Mouse (Mus musculus) cerebellum, adult 9-10 months (tissue): ENCODE measurements around the gene Anks1b.

Source experiments
- DNase-seq: peaks from one replicate; pipeline ENCODE4 v3.0.0; 2022

Gene Anks1b

DNA sequence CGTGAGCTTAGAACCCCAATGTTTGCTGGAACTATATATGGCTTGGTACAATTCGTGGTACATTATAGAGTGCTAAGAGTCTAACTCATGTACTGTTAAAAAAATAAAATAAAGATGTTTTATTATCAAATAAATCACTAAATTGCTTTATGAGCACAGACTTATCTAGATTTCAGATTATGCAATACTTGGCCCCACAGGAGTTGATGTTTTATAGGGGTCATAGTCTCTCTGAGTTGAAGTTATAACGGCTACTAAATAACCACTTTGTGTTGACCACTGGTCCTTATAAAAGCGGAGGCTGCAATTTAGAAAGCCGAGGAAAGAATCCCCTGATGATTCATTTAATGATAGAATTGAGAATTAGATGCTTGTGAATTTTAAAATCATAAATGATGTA lies 323.6 kb downstream of the Anks1b start:
- DNase-seq = no peak

DNA sequence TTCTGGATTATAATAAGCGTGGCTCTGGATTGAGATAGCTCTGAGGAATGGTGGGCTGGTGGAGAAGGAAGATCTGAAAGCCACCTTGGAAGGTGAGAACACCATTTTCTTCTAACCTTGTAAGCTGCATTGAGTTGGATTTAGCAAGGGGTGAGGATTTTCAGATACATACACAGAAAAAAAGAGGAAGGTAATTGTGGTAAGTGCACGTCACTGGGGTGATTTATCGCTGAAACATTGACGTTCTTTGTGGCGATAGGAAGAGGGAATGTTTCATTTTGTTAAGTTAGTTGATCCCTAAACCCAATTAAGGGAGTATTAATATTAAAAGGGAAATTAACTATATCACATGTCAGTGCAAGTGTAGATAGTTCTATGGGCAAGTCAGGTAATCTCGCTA lies 336.7 kb downstream of the Anks1b start:
- DNase-seq = no peak

- peak; percentile 23 for DNase-seq
Observed at GRCm38 (mm10) chr10:90220470-90220869, 347.2 kb downstream of the Anks1b start.

DNA sequence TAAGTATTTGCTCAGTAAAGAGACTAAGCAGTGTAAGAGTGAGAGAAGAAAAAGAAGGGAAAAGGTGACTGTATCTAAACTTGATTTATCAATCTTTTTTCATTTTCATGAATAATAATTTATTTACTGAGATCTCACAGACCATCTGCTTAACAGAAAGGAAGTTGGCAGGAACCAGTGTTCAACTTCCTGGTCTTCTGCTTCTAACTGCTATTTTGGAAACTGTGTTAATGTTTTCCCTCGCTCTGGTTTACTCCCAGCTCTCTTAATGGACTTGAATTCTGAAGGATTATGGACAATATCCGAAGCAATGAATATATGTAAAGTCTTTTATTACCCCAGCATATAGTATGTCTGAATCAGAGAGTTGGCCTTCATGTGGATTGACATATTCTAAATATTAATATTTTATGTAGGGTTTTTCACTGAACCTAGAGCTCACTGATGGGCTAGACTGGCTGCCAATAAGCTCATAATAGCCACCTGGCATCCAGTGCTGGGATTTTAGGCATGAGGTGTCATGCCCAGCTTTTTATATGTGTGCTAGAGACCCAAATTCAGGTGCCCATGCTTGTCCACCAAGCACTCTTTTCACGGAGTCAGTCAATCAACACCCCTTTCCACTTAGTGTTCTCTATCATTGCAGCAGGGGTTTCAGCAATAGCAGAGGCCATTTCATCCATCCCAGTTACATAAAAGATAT lies 349.6 kb downstream of the Anks1b start:
- peak; percentile 82 for DNase-seq

DNA sequence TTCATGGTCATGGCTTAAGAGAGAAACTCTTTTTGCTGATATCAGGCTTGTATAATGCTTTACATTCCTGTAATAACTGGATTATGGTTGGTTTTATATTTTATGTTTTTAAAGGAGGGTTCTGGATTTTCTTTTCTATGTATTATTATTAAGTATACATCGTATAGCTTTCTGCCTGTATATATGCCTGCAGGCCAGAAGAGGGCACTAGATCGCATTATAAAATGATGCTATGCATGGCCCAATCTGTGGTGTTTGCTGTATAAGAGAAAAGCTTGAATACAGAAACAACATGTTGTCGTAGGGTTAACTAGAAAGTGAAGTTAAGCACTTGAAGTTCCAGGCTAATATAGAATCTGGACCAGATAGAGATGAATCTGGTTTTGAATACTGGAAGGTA lies 362.0 kb downstream of the Anks1b start:
- DNase-seq = no peak

DNA sequence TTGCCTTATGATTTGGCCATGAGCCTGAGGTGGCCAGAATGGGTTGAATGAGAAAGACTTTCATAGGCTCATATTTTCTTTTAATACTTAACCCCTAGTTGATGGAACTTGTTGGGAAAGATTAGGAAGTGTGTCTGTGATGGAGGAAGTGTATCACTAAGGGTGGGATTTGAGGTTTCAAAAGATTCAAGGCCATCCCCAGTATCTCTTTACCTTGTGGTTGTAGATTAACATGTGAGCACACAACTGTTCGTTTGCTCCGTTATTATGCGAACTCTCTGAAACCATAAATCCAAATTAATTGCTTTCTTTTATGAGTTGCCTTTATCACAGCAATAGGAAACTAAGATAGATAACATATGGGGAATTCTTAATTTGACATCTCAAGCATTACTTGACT lies 364.0 kb downstream of the Anks1b start:
- no peak for DNase-seq

GRCm38 (mm10) chr10:90258944-90259714 lies 385.8 kb downstream of the Anks1b start:
- no peak for DNase-seq

GRCm38 (mm10) chr10:90271321-90271720 lies 398.0 kb downstream of the Anks1b start:
- no peak for DNase-seq

DNA sequence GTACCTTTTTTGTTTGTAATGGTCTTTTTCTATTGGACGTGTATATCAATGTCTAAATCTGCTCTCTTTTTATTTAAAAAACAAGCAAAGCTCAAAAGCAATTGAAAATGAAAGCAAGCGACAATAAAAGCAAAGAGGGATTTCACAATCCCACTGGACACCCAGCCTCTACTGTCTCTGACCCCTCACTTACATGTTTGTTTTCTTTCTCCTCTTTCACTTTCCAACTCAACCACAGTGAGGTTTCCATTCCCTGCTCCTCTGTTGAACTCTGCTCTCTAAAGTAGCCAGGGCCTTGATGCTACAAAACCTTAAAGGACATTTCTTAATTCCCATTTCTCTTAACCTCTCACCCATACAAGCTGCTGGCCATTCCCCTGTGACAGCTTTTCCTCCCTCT lies 400.0 kb downstream of the Anks1b start:
- DNase-seq = no peak

GRCm38 (mm10) chr10:90286589-90286988 lies 413.3 kb downstream of the Anks1b start:
- DNase-seq = no peak

GRCm38 (mm10) chr10:90303249-90303648 lies 429.9 kb downstream of the Anks1b start:
- no peak for DNase-seq

GRCm38 (mm10) chr10:90306156-90306555 lies 432.8 kb downstream of the Anks1b start:
- no peak for DNase-seq

DNA sequence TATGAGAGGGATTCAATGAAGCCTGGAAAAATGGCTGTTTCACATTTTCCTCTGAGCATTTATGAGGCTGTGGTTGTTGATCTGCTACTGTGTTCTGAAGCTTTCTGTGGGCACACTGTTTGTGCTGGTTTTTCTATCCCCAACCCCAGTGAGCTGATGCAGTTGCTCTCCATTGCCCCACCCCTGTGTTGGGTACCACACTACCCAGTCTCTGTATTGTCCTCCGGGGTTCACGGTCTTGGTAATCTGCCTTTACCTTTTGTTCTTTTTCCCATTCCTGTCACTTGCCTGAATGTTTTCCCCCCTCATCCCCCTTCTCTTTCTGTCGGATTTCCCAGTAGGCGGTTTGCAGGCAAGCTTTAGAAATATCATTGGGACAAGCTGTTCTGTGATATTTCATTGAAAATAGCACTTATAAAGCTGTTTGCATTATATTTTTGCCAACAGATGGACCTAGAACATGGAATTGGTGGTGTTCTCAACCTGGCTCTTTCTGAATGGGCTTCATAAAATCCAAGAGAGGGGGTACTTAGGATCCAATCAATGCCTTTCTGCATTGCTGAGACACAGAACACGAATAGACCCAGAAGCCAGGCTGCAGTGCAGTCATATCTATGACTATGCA lies 434.7 kb downstream of the Anks1b start:
- no peak for DNase-seq

GRCm38 (mm10) chr10:90329781-90330180 lies 456.5 kb downstream of the Anks1b start:
- DNase-seq = no peak

DNA sequence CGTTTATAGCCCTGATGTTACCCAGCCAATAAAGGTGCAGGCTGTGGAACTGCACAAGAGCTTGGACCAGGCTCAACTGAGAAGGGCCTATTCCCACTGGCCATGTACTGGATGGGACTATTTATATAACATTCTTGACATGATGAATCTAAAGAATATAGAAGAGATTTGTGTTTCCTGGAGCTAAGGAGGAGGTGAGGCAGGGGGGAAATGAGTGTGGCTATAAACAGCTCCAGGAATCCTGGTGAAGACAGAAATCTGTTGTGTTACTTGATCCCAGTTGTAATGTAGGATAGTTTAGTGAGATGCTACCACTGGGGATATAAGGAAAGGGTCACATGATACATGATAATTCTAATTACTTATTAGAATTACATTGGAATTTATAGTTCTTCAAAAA lies 472.1 kb downstream of the Anks1b start:
- no peak for DNase-seq

DNA sequence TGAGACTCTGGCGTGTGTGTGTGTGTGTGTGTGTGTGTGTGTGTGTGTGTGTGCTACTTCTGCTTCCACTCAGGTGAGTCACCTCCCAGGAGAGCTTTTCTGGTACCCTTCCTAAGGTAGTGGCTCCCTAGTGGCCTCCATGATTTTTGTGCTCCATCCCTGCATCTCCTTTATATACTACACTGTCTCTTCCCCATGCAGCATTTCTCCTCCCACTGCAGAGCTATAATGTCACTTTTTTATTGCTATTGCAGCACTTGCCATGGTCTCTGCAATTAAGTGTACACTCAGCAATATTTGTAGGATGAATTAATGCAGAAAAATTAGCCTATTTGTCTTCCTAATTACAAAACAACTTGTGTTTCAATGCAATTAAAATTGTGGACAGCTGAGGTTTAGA lies 482.9 kb downstream of the Anks1b start:
- DNase-seq = no peak

GRCm38 (mm10) chr10:90357169-90357907 lies 484.0 kb downstream of the Anks1b start:
- DNase-seq = no peak

DNA sequence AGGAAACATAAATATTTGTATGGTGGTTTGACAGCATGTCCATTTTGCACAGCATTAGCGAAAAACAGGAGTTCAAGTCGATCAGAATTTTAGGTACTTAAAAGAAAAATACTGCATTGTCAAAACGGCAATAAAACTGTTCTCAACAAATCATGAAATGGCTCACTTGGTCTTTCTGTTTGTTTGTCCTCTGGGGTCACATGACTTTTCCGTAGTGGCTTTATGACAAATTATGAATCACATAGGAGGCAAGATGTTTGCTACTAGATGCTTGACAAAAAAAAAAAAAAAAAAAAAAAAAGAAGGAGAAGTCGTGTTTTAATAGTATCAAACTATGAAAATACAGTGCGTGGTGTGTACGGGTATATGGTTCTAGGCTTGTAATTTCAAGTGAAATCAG lies 495.7 kb downstream of the Anks1b start:
- no peak for DNase-seq

- DNase-seq = peak; percentile 94
Observed at GRCm38 (mm10) chr10:90370751-90371150, 497.4 kb downstream of the Anks1b start.

- peak; percentile 51 for DNase-seq
Observed at GRCm38 (mm10) chr10:90373469-90373868, 500.2 kb downstream of the Anks1b start.

GRCm38 (mm10) chr10:90376605-90377004 lies 503.3 kb downstream of the Anks1b start:
- DNase-seq = no peak

- DNase-seq = no peak
Observed at GRCm38 (mm10) chr10:90380062-90380461, 506.8 kb downstream of the Anks1b start.

DNA sequence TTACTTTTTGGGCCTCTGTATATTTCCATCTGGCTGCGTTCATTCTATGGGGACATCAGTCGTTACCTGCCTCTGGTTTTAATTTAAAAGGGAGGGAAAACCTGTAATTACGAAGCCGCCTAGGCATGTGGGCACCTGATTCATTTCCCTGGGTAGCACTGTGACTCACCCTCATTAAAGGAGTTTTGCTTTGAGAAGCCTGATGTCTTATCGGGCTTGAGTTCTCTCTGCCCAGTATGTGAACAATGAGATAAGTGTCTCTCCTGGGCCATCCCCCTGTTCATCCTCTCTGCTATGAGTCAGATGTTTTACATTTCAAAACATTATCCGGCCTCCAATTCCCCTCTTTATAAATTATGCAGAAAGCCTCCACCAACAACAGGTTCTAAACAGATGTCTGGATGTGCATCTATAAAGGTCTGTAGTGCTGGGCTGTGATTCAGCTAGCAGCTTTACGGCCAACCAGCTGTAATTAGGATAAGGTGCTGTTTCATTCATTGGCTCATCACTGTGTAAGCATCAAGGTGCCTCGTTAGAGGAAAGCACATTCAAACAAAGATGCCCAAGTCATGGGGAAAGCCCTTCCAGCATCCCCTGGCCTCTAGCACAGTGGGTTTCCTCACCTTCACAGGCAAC lies 507.5 kb downstream of the Anks1b start:
- no peak for DNase-seq
